8 mouse cellular contexts compared by ENCODE assay signal in the genomic region with DNA sequence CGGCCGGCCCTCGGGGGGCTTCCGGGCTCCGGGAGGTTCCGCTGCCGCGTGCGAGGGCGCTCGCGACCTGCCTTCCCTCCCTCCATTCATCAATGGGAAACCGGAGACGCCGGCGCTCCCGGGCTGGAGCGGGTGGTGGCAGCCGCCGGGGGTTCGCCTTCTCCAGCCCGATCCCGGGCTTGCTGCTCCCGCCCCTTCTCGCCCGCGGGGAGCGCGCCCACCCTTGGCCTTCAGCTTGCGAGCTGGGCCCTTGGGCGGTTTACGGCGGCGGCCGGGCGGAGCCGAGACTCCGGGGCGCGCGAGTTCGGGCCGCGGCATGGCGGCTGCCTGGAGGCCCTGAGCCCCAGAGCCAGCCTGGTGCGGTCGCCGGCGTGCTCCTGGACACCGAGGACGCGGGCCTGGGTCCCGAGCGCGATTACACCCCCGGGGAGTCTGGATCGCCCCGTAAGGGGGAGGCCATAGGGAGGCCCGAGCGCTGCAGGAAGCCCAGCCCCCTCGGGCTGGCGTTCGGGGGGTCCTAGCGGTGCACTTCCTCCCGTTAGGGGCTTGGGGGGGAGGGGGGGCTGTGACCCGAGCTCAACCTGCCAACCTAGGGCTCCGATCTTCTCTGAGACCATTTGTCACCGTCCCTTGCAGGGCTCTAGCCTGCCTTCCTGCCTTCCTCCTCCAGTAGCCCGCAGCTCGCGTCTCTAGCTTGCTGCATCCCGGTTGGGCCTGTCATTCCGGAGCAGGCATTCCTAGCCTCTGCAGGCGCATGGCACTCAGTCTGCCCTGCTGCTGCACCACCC. TPM values are rescaled to one million over a fixed set of nuclear protein-coding genes. Genes with fewer than 3 reads are reported as not detected.
DNase-seq lines count a peak whose midpoint lies in the region; ATAC-seq and TF ChIP-seq lines count a peak whose summit lies in the region.

No protein-coding gene starts in this region.

- peak; percentile 27 for ATAC-seq in granulocyte monocyte progenitor cell, adult 5-6 weeks (replicated peaks; ENCODE audit: poor library complexity, severe bottlenecking)
- peak; percentile 23 for ATAC-seq in intestine, postnatal 0 days
- peak; percentile 48; the same call in 1 of the 2 replicates for ATAC-seq in limb, embryonic 11.5 days (ENCODE audit: insufficient number of reproducible peaks, low FRiP score, low TSS enrichment, low read depth)
- peak; percentile 56 for ATAC-seq in midbrain, embryonic 11.5 days (ENCODE audit: low FRiP score)

- peak overlapping the region; percentile 88 for H3K4me2 ChIP-seq in intestine, postnatal 0 days (replicated peaks; ENCODE audit: low read depth)
- peak overlapping the region; percentile 70 for H3K4me2 ChIP-seq in limb, embryonic 11.5 days (ENCODE audit: low read depth, severe bottlenecking)
- peak overlapping the region; percentile 64 for H3K4me2 ChIP-seq in midbrain, embryonic 11.5 days

- no peaks in the 10 kb centered on the region for H3K9me3 ChIP-seq in intestine, postnatal 0 days (ENCODE audit: control insufficient read depth)
- H3K9me3 ChIP-seq in limb, embryonic 11.5 days (ENCODE audit: control insufficient read depth, low read length), result no peaks in the 10 kb centered on the region
- H3K9me3 ChIP-seq in midbrain, embryonic 11.5 days (ENCODE audit: control insufficient read depth, low read length), result no peaks in the 10 kb centered on the region

- peak overlapping the region; percentile 88 for H3K4me3 ChIP-seq in intestine, postnatal 0 days (ENCODE audit: low read depth, low read length)
- peak overlapping the region; percentile 90 for H3K4me3 ChIP-seq in limb, embryonic 11.5 days (ENCODE audit: low read depth, low read length)
- H3K4me3 ChIP-seq in midbrain, embryonic 11.5 days (ENCODE audit: low read depth, low read length), result peak overlapping the region; percentile 87
- peak overlapping the region; percentile 78 for H3K4me3 ChIP-seq in small intestine, adult 2 months (ENCODE audit: low read depth, low read length)

- peak overlapping the region; percentile 93 for H3K27ac ChIP-seq in intestine, postnatal 0 days (ENCODE audit: low read depth, low read length)
- H3K27ac ChIP-seq in limb, embryonic 11.5 days (replicated peaks; ENCODE audit: low read depth, low read length), result peak overlapping the region; percentile 98
- H3K27ac ChIP-seq in midbrain, embryonic 11.5 days (ENCODE audit: low read depth, low read length), result peak overlapping the region; percentile 91
- peak overlapping the region; percentile 66 for H3K27ac ChIP-seq in small intestine, adult 2 months (ENCODE audit: insufficient read depth, low read depth, low read length)

- no peaks in the 10 kb centered on the region for H3K27me3 ChIP-seq in intestine, postnatal 0 days (replicated peaks; ENCODE audit: control insufficient read depth, insufficient read depth, low read length)
- no peaks in the 10 kb centered on the region for H3K27me3 ChIP-seq in limb, embryonic 11.5 days (ENCODE audit: control insufficient read depth, insufficient read depth, low read length)
- H3K27me3 ChIP-seq in midbrain, embryonic 11.5 days (ENCODE audit: control insufficient read depth, insufficient read depth, low read length), result no peaks in the 10 kb centered on the region
- H3K27me3 ChIP-seq in small intestine, adult 2 months (ENCODE audit: control insufficient read depth, insufficient read depth, low read length), result no peaks in the 10 kb centered on the region

- H3K4me1 ChIP-seq in intestine, postnatal 0 days (replicated peaks; ENCODE audit: control insufficient read depth, insufficient read depth, low read length), result 0 out of 2 replicates have a peak, but pooled peaks cover 4% of the 10 kb centered on the region
- H3K4me1 ChIP-seq in limb, embryonic 11.5 days (ENCODE audit: control insufficient read depth, insufficient read depth, low read length), result peaks cover 16% of the 10 kb centered on the region
- H3K4me1 ChIP-seq in midbrain, embryonic 11.5 days (ENCODE audit: control insufficient read depth, insufficient read depth, low read length), result peaks cover 41% of the 10 kb centered on the region
- H3K4me1 ChIP-seq in small intestine, adult 2 months (ENCODE audit: control insufficient read depth, insufficient read depth, insufficient read length, low read length), result peaks cover 14% of the 10 kb centered on the region

- peak; percentile 88 for DNase-seq in adrenal gland, adult 2 months
- peak; percentile 79 for DNase-seq in embryo, embryonic 11 days
- peak; percentile 78 for DNase-seq in limb, embryonic 11.5 days (ENCODE audit: low spot score)
- DNase-seq in midbrain, embryonic 11.5 days (ENCODE audit: low spot score, missing footprints), result peak; percentile 97
- no peak for DNase-seq in c-Kit-positive CD71-positive TER-119-positive erythroid progenitor cells, embryonic 14.5 days (ENCODE audit: low spot score)

- no peaks in the 10 kb centered on the region for H3K36me3 ChIP-seq in intestine, postnatal 0 days (ENCODE audit: control insufficient read depth, insufficient read depth)
- no peaks in the 10 kb centered on the region for H3K36me3 ChIP-seq in limb, embryonic 11.5 days (ENCODE audit: control insufficient read depth, insufficient read depth, low read length)
- no peaks in the 10 kb centered on the region for H3K36me3 ChIP-seq in midbrain, embryonic 11.5 days (ENCODE audit: control insufficient read depth, insufficient read depth, low read length)
- peaks cover 2% of the 10 kb centered on the region; the same call in 1 of the 2 replicates for H3K36me3 ChIP-seq in small intestine, adult 2 months (ENCODE audit: control insufficient read depth, insufficient read depth, low read length)

- under 1% methylated on average over 58 of the region's 74 CpGs for WGBS in intestine, postnatal 0 days
- WGBS in limb, embryonic 11.5 days, result 1% methylated on average over 50 of the region's 74 CpGs
- under 1% methylated on average over 51 of the region's 74 CpGs for WGBS in midbrain, embryonic 11.5 days
- WGBS in small intestine, adult 2 months, result under 1% methylated on average over 73 of the region's 74 CpGs

- peak overlapping the region; percentile 96 for H3K9ac ChIP-seq in intestine, postnatal 0 days (ENCODE audit: low read depth, low read length)
- peak overlapping the region; percentile 98 for H3K9ac ChIP-seq in limb, embryonic 11.5 days (ENCODE audit: low read length)
- H3K9ac ChIP-seq in midbrain, embryonic 11.5 days (ENCODE audit: low read length), result peak overlapping the region; percentile 98

- peak; percentile 32 for TF ChIP-seq CTCF in intestine, postnatal 0 days (IDR thresholded peaks at IDR 0.05; ENCODE audit: low read depth)
- TF ChIP-seq CTCF in small intestine, adult 2 months (IDR thresholded peaks at IDR 0.05; ENCODE audit: extremely low read depth, insufficient read length, insufficient replicate concordance, low read depth, low read length), result no peak

- peak; percentile 56; the same call in 1 of the 2 replicates for TF ChIP-seq POLR2A in small intestine, adult 2 months (IDR thresholded peaks at IDR 0.05; ENCODE audit: low read depth, low read length)

RNA-seq across cellular contexts. Expression of gene Elovl6, which starts 1.8 kb away (rescaled TPM):
- 10 to 100 TPM; 59.0 to 96.0 TPM for total RNA-seq in adrenal gland, adult 2 months (2021)
- polyA plus RNA-seq in adrenal gland, adult 2 months (2012; rRNA removed), result 111 and 121 TPM in 2 replicates
- 24.6 and 31.6 TPM in 2 replicates for total RNA-seq in granulocyte monocyte progenitor cell, adult 5-6 weeks (2014; fragmentation: Nextera tagmentation)
- total RNA-seq in granulocyte monocyte progenitor cell, adult 5-6 weeks (2017), result 10.9 and 13.2 TPM in 2 replicates
- polyA plus RNA-seq in intestine, postnatal 0 days (2015; fragmentation: Nextera tagmentation; extraction: Ambion mirVana), result 34.5 and 36.5 TPM in 2 replicates
- 53.2 and 62.9 TPM in 2 replicates for polyA plus RNA-seq in limb, embryonic 11.5 days (2014; fragmentation: Nextera tagmentation; extraction: Ambion mirVana)
- 40.9 and 41.0 TPM in 2 replicates for polyA plus RNA-seq in midbrain, embryonic 11.5 days (2014; fragmentation: Nextera tagmentation; extraction: Ambion mirVana)
- polyA plus RNA-seq in small intestine, adult 2 months (2012; rRNA removed), result 25.3 and 56.2 TPM in 2 replicates
